Mouse (Mus musculus): ENCODE measurements around the gene Ctu2. TPM values are rescaled to one million over a fixed set of nuclear protein-coding genes. Genes with fewer than 3 reads are reported as not detected.
A peak's percentile ranks its signal among the peaks of the same experiment; 100 is the strongest.

Ctu2 gene
- polyA plus RNA-seq, 1 experiment from 2014 or later = 68.1 TPM

- no peak overlapping the region for H3K27ac ChIP-seq
- H3K9ac ChIP-seq = no peak overlapping the region
- no peak overlapping the region for H3K4me3 ChIP-seq
- WGBS = 83% methylated on average over 20 of the region's 20 CpGs
- no peaks in the 10 kb centered on the region for H3K27me3 ChIP-seq
- H3K9me3 ChIP-seq (replicated peaks) = 0 out of 2 replicates have a peak, but pooled peaks cover 4% of the 10 kb centered on the region
- H3K4me1 ChIP-seq = peaks cover 17% of the 10 kb centered on the region
- H3K4me2 ChIP-seq (replicated peaks) = no peak overlapping the region
- H3K36me3 ChIP-seq = peaks cover 61% of the 10 kb centered on the region
- ATAC-seq (ENCODE audit: low FRiP score) = no peak
These were observed 39.3 kb upstream of the Ctu2 start for GRCm38 (mm10) chr8:122436586-122437125.

GRCm38 (mm10) chr8:122437708-122438331 lies 38.1 kb upstream of the Ctu2 start:
- peaks cover 18% of the 10 kb centered on the region for H3K4me1 ChIP-seq
- no peak overlapping the region for H3K4me3 ChIP-seq
- no peak for ATAC-seq (ENCODE audit: low FRiP score)
- WGBS = 88% methylated on average over 13 of the region's 13 CpGs
- no peak overlapping the region for H3K4me2 ChIP-seq (replicated peaks)
- H3K27me3 ChIP-seq = no peaks in the 10 kb centered on the region
- H3K9me3 ChIP-seq (replicated peaks) = 0 out of 2 replicates have a peak, but pooled peaks cover 4% of the 10 kb centered on the region
- 0 out of 2 replicates have a peak overlapping the region, but pooled peaks have one; percentile 38 for H3K9ac ChIP-seq
- H3K36me3 ChIP-seq = peaks cover 61% of the 10 kb centered on the region
- H3K27ac ChIP-seq = no peak overlapping the region

DNA sequence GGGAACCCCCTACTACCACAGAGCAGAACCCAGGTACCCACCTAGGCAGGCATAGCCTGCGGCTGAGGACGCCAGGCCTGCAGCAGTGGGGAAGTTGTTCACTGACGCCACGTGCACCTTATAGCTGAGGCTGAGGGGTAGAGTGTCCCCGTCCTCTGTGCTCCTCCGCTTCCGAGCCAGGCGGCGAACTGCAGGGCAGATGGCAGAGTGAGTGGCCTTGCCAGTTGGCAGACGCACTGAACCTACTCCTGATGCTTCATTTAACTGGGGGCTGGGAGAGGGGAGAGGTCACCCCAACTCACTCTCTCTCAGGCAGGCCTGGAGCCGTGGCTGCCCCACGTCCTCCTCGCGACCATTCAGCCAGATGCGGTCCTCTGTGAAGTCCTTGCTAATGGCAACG lies 36.6 kb upstream of the Ctu2 start:
- H3K36me3 ChIP-seq = peaks cover 51% of the 10 kb centered on the region
- H3K27ac ChIP-seq = no peak overlapping the region
- H3K4me2 ChIP-seq (replicated peaks) = no peak overlapping the region
- ATAC-seq (ENCODE audit: low FRiP score) = no peak
- no peak overlapping the region for H3K4me3 ChIP-seq
- peaks cover 16% of the 10 kb centered on the region for H3K4me1 ChIP-seq
- H3K9me3 ChIP-seq (replicated peaks) = 0 out of 2 replicates have a peak, but pooled peaks cover 4% of the 10 kb centered on the region
- H3K9ac ChIP-seq = no peak overlapping the region
- 96% methylated on average over 16 of the region's 16 CpGs for WGBS
- H3K27me3 ChIP-seq = no peaks in the 10 kb centered on the region

DNA sequence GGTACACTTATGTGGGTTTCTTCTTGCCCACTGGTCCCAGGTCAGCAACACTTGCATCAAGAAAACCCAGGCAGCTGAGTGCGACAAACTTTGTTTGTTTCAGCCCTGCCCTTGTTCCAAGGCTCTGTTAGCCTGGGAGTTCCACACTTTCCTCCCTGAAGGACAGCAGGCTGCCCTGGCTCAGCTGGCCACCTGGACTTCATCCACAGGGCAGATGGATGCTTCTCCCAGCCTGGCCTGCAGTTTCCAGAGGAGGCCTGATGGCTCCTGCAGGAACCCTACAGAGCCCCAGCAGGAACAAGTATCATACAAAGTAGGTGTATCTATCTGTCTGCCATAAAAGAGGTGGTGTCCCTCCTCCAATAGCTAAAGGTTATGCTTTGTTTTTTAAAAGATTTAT lies 34.6 kb upstream of the Ctu2 start:
- Histone ChIP-seq H3K9me3 (replicated peaks) (no peaks in the 10 kb centered on the region), H3K4me2 (replicated peaks) (no peak overlapping the region), H3K4me1 (peaks cover 32% of the 10 kb centered on the region), H3K9ac (no peak overlapping the region), H3K27me3 (no peaks in the 10 kb centered on the region), H3K4me3 (no peak overlapping the region), H3K27ac (no peak overlapping the region), H3K36me3 (peaks cover 34% of the 10 kb centered on the region)
- WGBS = 91% methylated on average over 1 of the region's 1 CpGs
- no peak for ATAC-seq (ENCODE audit: low FRiP score)

DNA sequence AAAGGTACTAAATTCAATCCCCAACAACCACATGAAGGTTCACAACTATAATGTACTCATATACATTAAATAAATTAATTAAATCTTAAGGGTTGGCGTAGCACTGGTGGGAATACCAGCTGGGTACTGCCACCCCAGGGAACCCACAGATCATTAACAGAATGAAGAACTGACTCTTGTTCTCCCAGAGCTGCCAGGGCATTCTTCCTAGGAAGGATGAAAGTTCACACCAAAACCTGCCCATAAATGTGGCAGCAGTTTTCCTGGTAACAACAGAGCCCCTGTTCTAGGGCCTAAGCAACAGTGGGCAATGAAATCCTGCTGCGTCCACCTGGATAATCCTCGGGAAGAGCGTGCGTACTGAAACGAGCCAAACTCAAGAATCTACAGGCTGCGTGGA lies 33.6 kb upstream of the Ctu2 start:
- no peak for ATAC-seq (ENCODE audit: low FRiP score)
- Histone ChIP-seq H3K4me3 (peak overlapping the region; percentile 68), H3K27me3 (no peaks in the 10 kb centered on the region), H3K4me1 (peaks cover 32% of the 10 kb centered on the region), H3K9me3 (replicated peaks) (no peaks in the 10 kb centered on the region), H3K9ac (peak overlapping the region; percentile 81), H3K27ac (peak overlapping the region; percentile 87), H3K36me3 (peaks cover 24% of the 10 kb centered on the region), H3K4me2 (replicated peaks) (peak overlapping the region; percentile 90)
- 23% methylated on average over 7 of the region's 7 CpGs for WGBS

DNA sequence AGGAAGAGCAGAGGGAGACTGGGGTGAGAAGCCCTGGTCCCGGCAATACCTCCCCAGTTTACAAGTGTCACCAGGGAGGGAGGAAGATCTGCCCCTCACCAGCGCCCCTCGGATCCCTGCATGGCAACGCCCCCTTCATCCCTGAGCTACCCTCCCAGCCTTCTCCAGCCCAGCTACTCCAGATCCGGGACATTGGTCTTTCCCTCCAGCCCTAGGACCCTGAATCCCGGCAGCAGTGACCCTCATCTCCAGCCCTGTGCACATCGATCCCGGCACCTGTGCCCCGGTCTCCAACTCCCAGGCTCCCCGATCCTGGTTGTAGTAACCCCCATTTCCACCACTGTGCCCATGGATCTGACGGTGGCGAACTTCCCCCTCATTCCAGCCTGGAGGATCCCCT lies 33.2 kb upstream of the Ctu2 start:
- peak overlapping the region; percentile 81 for H3K9ac ChIP-seq
- no peaks in the 10 kb centered on the region for H3K9me3 ChIP-seq (replicated peaks)
- peak overlapping the region; percentile 68 for H3K4me3 ChIP-seq
- no peaks in the 10 kb centered on the region for H3K27me3 ChIP-seq
- peak; percentile 41 for ATAC-seq (ENCODE audit: low FRiP score)
- H3K36me3 ChIP-seq = peaks cover 20% of the 10 kb centered on the region
- 1% methylated on average over 11 of the region's 12 CpGs for WGBS
- H3K27ac ChIP-seq = peak overlapping the region; percentile 87
- peak overlapping the region; percentile 90 for H3K4me2 ChIP-seq (replicated peaks)
- H3K4me1 ChIP-seq = peaks cover 32% of the 10 kb centered on the region

- under 1% methylated on average over 47 of the region's 47 CpGs for WGBS
- Histone ChIP-seq H3K36me3 (peaks cover 13% of the 10 kb centered on the region), H3K27ac (peak within 1 kb of the TSS; percentile 94), H3K4me2 (replicated peaks) (peak within 1 kb of the TSS; percentile 90), H3K27me3 (no peaks in the 10 kb centered on the region), H3K9me3 (replicated peaks) (no peaks in the 10 kb centered on the region), H3K9ac (peak within 1 kb of the TSS; percentile 81), H3K4me1 (peaks cover 32% of the 10 kb centered on the region), H3K4me3 (peak within 1 kb of the TSS; percentile 68)
- ATAC-seq (ENCODE audit: low FRiP score) = peak; percentile 98
These were observed 32.5 kb upstream of the Ctu2 start, which contains the start of gene Mvd for GRCm38 (mm10) chr8:122443262-122444006. Gene Mvd, minus strand, starts transcription at chr8:122443422.

- Histone ChIP-seq H3K4me3 (peak overlapping the region; percentile 68), H3K4me2 (replicated peaks) (peak overlapping the region; percentile 90), H3K27me3 (no peaks in the 10 kb centered on the region), H3K4me1 (peaks cover 32% of the 10 kb centered on the region), H3K36me3 (peaks cover 7% of the 10 kb centered on the region), H3K9ac (peak overlapping the region; percentile 73), H3K9me3 (replicated peaks) (no peaks in the 10 kb centered on the region), H3K27ac (peak overlapping the region; percentile 94)
- WGBS = 18% methylated on average over 19 of the region's 19 CpGs
- peak; percentile 43 for ATAC-seq (ENCODE audit: low FRiP score)
These were observed 31.7 kb upstream of the Ctu2 start for GRCm38 (mm10) chr8:122444058-122444748.

DNA sequence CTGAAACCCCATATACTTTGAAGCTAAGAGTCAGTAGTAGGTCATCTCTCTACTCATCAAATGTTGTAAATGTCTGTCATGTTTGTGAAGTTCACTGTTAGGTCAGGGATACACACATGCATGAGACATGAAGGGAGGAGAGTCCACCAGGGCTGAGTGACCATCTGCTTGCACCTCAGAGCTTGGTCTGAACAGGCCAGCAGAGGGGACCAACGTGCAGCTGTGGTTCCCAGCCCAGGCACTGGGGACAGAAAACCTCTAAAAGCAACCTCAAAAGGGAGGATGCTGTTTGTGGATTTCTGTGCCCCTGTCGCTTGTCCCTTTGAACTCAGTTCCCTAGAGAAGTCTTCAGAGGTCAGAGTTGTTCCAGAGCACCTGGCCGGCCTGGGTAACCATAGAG lies 30.7 kb upstream of the Ctu2 start:
- Histone ChIP-seq H3K9me3 (replicated peaks) (no peaks in the 10 kb centered on the region), H3K9ac (no peak overlapping the region), H3K27ac (peak overlapping the region; percentile 94; the same call in 1 of the 2 replicates), H3K4me2 (replicated peaks) (peak overlapping the region; percentile 90), H3K4me3 (peak overlapping the region; percentile 68; the same call in 1 of the 2 replicates), H3K4me1 (peaks cover 32% of the 10 kb centered on the region), H3K27me3 (no peaks in the 10 kb centered on the region), H3K36me3 (no peaks in the 10 kb centered on the region)
- WGBS = 65% methylated on average over 3 of the region's 3 CpGs
- ATAC-seq (ENCODE audit: low FRiP score) = no peak

DNA sequence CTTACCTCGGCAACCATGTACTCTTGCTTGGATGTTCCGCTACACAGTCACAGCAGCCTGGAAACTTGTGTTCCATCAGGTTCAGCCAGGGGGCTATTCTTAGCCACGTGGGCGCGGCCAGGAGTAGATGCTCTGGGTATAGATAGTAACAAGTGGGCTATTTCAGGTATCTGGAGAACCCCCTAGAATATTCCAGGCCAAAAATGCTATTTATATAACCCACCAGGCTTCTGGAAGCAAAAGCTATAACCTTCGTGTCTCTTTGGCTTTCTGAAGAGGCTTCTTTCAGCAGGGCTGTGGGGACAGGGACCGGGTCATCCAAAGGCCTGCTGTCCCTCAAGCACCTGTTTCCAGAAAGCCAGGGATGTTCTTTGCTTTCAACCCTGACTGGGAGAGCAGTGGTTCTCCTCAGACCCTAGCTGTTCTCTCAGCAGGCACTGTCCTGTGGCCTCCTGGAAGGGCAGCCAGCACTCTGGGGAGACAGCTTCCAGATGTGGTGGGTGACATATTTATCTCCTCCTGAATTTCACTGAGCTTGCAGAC lies 24.7 kb upstream of the Ctu2 start:
- Histone ChIP-seq H3K9me3 (replicated peaks) (no peaks in the 10 kb centered on the region), H3K4me1 (no peaks in the 10 kb centered on the region; the same call in 1 of the 2 replicates), H3K36me3 (no peaks in the 10 kb centered on the region), H3K9ac (no peak overlapping the region), H3K4me2 (replicated peaks) (no peak overlapping the region), H3K27ac (no peak overlapping the region), H3K4me3 (no peak overlapping the region), H3K27me3 (peaks cover 16% of the 10 kb centered on the region)
- WGBS = 77% methylated on average over 7 of the region's 7 CpGs
- no peak for ATAC-seq (ENCODE audit: low FRiP score)

DNA sequence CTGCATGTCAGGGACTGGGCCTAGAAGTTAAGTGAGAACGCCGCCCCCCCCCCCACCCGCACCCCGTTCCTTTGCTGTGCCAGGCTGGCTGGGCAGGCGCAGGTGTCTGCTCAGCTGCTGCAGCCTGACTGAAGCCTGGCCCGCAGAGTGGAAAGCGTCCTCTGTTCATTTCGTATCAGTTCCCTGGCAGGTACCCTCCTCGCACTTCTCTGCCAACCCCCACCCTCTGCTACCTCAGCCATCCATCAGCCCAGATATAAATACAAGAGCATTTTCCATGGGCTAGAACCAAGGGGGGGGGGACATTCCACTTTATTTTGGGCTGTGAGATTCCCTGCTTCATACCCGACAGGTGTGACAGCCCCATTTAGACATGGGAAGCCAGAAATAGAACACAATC lies 23.8 kb upstream of the Ctu2 start:
- H3K4me3 ChIP-seq = no peak overlapping the region
- no peak overlapping the region for H3K9ac ChIP-seq
- ATAC-seq (ENCODE audit: low FRiP score) = no peak
- no peaks in the 10 kb centered on the region for H3K4me1 ChIP-seq
- H3K9me3 ChIP-seq (replicated peaks) = no peaks in the 10 kb centered on the region
- no peaks in the 10 kb centered on the region for H3K36me3 ChIP-seq
- WGBS = 86% methylated on average over 10 of the region's 10 CpGs
- H3K27me3 ChIP-seq = peaks cover 25% of the 10 kb centered on the region
- no peak overlapping the region for H3K27ac ChIP-seq
- no peak overlapping the region for H3K4me2 ChIP-seq (replicated peaks)

DNA sequence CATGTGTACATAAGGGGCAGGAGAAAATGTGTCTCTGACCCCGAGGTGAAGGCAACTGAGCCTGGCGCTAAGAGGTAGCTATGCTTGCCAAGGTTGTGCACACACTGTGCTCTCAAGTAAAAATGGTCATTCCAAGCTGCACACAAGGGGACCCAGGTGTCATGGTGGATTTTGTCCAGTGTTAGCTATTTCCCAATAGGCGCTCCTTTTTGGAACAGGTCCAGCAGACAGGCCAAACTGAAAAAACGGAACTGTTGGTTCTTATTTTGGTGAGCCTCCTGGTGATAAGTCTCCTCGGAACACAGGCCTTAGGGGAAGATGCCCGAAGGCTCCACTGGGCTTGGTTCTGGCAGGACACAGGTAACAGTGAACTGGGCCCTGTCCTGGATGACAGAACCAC lies 21.5 kb upstream of the Ctu2 start:
- Histone ChIP-seq H3K9me3 (replicated peaks) (no peaks in the 10 kb centered on the region), H3K36me3 (no peaks in the 10 kb centered on the region), H3K4me2 (replicated peaks) (no peak overlapping the region), H3K4me1 (no peaks in the 10 kb centered on the region), H3K9ac (no peak overlapping the region), H3K27me3 (peaks cover 45% of the 10 kb centered on the region), H3K27ac (no peak overlapping the region), H3K4me3 (no peak overlapping the region)
- WGBS = 89% methylated on average over 6 of the region's 6 CpGs
- no peak for ATAC-seq (ENCODE audit: low FRiP score)

Data from hindbrain, embryonic 12.5 days (tissue).